Mouse (Mus musculus) liver, postnatal 0 days (tissue): ENCODE results near the gene Stmnd1.

Source experiments
- CTCF ChIP-seq: sonication (generic); IDR thresholded peaks from 2 replicates; pipeline ENCODE4 v1.5.1; 2016; ENCODE audit warnings: antibody characterized with exemption, low read depth
- EP300 ChIP-seq: IDR thresholded peaks from 2 replicates; pipeline ENCODE4 v1.6.1; 2016; ENCODE audit warnings: antibody characterized with exemption, low read depth, mild to moderate bottlenecking

GRCm38 (mm10) chr13:46268815-46269445, 4.6 kb upstream of the Stmnd1 start:
- no peak for TF ChIP-seq CTCF
- TF ChIP-seq EP300: no peak
